Mouse (Mus musculus) heart, embryonic 11.5 days (tissue): ENCODE results near the gene Tom1l2. TPM values are rescaled to one million over a fixed set of nuclear protein-coding genes. Genes with fewer than 3 reads are reported as not detected.

Experiments used
- ATAC-seq: fragments of 200-750 bp; cut with Nextera tagmentation; replicated peaks from 2 replicates; pipeline ENCODE4 v1.8.0; 2017; ENCODE audit warnings: moderate library complexity; ENCODE audit not compliant: insufficient number of reproducible peaks, low FRiP score, low TSS enrichment
- H3K27ac ChIP-seq: fragments of 300-500 bp; sonication (generic); 2 replicates; pipeline ENCODE4 v1.5.1; 2014; ENCODE audit warnings: mild to moderate bottlenecking, low read depth, low read length
- H3K27me3 ChIP-seq: fragments of 300-500 bp; sonication (generic); 2 replicates; pipeline ENCODE4 v1.6.1; 2014; ENCODE audit warnings: mild to moderate bottlenecking, low read length, mixed read lengths; ENCODE audit not compliant: control insufficient read depth, insufficient read depth
- H3K36me3 ChIP-seq: fragments of 300-500 bp; sonication (generic); 2 replicates; pipeline ENCODE4 v1.6.1; 2014; ENCODE audit warnings: mild to moderate bottlenecking, low read length, moderate library complexity, mixed read lengths; ENCODE audit not compliant: control insufficient read depth, insufficient read depth
- H3K4me1 ChIP-seq: fragments of 300-500 bp; sonication (generic); 2 replicates; pipeline ENCODE4 v1.6.1; 2014; ENCODE audit warnings: low read length; ENCODE audit not compliant: control insufficient read depth, insufficient read depth
- H3K4me2 ChIP-seq: fragments of 300-500 bp; sonication (generic); 2 replicates; pipeline ENCODE4 v1.6.1; 2014; ENCODE audit warnings: mild to moderate bottlenecking, moderate library complexity
- H3K4me3 ChIP-seq: fragments of 300-500 bp; sonication (generic); 2 replicates; pipeline ENCODE4 v1.5.1; 2014; ENCODE audit warnings: low read depth, low read length
- H3K9ac ChIP-seq: fragments of 300-500 bp; sonication (generic); 2 replicates; pipeline ENCODE4 v1.6.1; 2014; ENCODE audit warnings: mild to moderate bottlenecking, low read depth, low read length, moderate library complexity
- H3K9me3 ChIP-seq: fragments of 300-500 bp; sonication (generic); replicated peaks from 2 replicates; pipeline ENCODE4 v1.6.1; 2016; ENCODE audit warnings: low read length; ENCODE audit not compliant: control insufficient read depth
- WGBS: fragments of 180-500 bp; shearing (Covaris S2); extraction: QIAGEN DNeasy Blood & Tissue Kit; methylation state at CpG from one replicate; pipeline ENCODE4 v1.1.7; 2014; ENCODE audit not compliant: insufficient replicate concordance; 5-methylcytosine and 5-hydroxymethylcytosine counted together
- polyA plus RNA-seq: library from polyadenylated mRNA; unstranded; fragments of >200 nt; fragmentation: Nextera tagmentation; extraction: Ambion mirVana; gene quantifications from 2 replicates; pipeline ENCODE4 v1.2.1, GENCODE M21; 2014

The Tom1l2 gene
- polyA plus RNA-seq, 1 experiment from 2014 or later = 16.0 TPM

- no peaks in the 10 kb centered on the region for H3K27me3 ChIP-seq
- H3K9ac ChIP-seq = no peak overlapping the region
- H3K27ac ChIP-seq = 0 out of 2 replicates have a peak overlapping the region, but pooled peaks have one; percentile 24
- H3K4me3 ChIP-seq = no peak overlapping the region
- no peaks in the 10 kb centered on the region for H3K9me3 ChIP-seq
- H3K4me1 ChIP-seq = peaks cover 28% of the 10 kb centered on the region
- WGBS = 74% methylated on average over 14 of the region's 14 CpGs
- H3K4me2 ChIP-seq = no peak overlapping the region
- no peak for ATAC-seq
- H3K36me3 ChIP-seq = no peaks in the 10 kb centered on the region
These were observed 120.2 kb downstream of the Tom1l2 start for GRCm38 (mm10) chr11:60232441-60233058.

- 46% methylated on average over 4 of the region's 4 CpGs for WGBS
- no peak for ATAC-seq
- Histone ChIP-seq H3K4me2 (no peak overlapping the region), H3K36me3 (no peaks in the 10 kb centered on the region), H3K9me3 (no peaks in the 10 kb centered on the region), H3K4me1 (peaks cover 28% of the 10 kb centered on the region), H3K9ac (no peak overlapping the region), H3K27me3 (no peaks in the 10 kb centered on the region), H3K4me3 (no peak overlapping the region), H3K27ac (no peak overlapping the region)
These were observed 120.8 kb downstream of the Tom1l2 start for GRCm38 (mm10) chr11:60231951-60232350.

GRCm38 (mm10) chr11:60231326-60231725 lies 121.4 kb downstream of the Tom1l2 start:
- no peak for ATAC-seq
- 76% methylated on average over 3 of the region's 3 CpGs for WGBS

GRCm38 (mm10) chr11:60230512-60230911 lies 122.2 kb downstream of the Tom1l2 start:
- H3K9me3 ChIP-seq = no peaks in the 10 kb centered on the region
- ATAC-seq = no peak
- no peaks in the 10 kb centered on the region for H3K27me3 ChIP-seq
- H3K4me1 ChIP-seq = peaks cover 28% of the 10 kb centered on the region
- H3K27ac ChIP-seq = no peak overlapping the region
- WGBS = 89% methylated on average over 7 of the region's 7 CpGs
- H3K4me2 ChIP-seq = no peak overlapping the region
- H3K9ac ChIP-seq = 0 out of 2 replicates have a peak overlapping the region, but pooled peaks have one; percentile 29
- H3K36me3 ChIP-seq = no peaks in the 10 kb centered on the region
- H3K4me3 ChIP-seq = no peak overlapping the region

More at GRCm38 (mm10) chr11:60231326-60231725, 121.4 kb downstream of the Tom1l2 start:
- Histone ChIP-seq H3K4me2 (no peak overlapping the region), H3K9ac (no peak overlapping the region), H3K27me3 (no peaks in the 10 kb centered on the region), H3K9me3 (no peaks in the 10 kb centered on the region), H3K4me1 (peaks cover 28% of the 10 kb centered on the region), H3K36me3 (no peaks in the 10 kb centered on the region), H3K27ac (no peak overlapping the region), H3K4me3 (no peak overlapping the region)

GRCm38 (mm10) chr11:60229821-60230220 lies 122.9 kb downstream of the Tom1l2 start:
- WGBS = 77% methylated on average over 13 of the region's 13 CpGs
- no peak for ATAC-seq
- no peak overlapping the region for H3K27ac ChIP-seq

GRCm38 (mm10) chr11:60228525-60228924 lies 124.2 kb downstream of the Tom1l2 start:
- Histone ChIP-seq H3K4me1 (peaks cover 29% of the 10 kb centered on the region), H3K36me3 (no peaks in the 10 kb centered on the region), H3K27ac (peak overlapping the region; percentile 16; the same call in 1 of the 2 replicates), H3K27me3 (no peaks in the 10 kb centered on the region), H3K9ac (peak overlapping the region; percentile 52; the same call in 1 of the 2 replicates), H3K4me3 (no peak overlapping the region), H3K4me2 (no peak overlapping the region), H3K9me3 (no peaks in the 10 kb centered on the region)
- no peak for ATAC-seq
- 30% methylated on average over 3 of the region's 3 CpGs for WGBS

More at GRCm38 (mm10) chr11:60229821-60230220, 122.9 kb downstream of the Tom1l2 start:
- no peak overlapping the region for H3K4me2 ChIP-seq
- H3K9ac ChIP-seq = peak overlapping the region; percentile 29; the same call in 1 of the 2 replicates
- peaks cover 28% of the 10 kb centered on the region for H3K4me1 ChIP-seq
- H3K36me3 ChIP-seq = no peaks in the 10 kb centered on the region
- H3K9me3 ChIP-seq = no peaks in the 10 kb centered on the region
- H3K27me3 ChIP-seq = no peaks in the 10 kb centered on the region
- no peak overlapping the region for H3K4me3 ChIP-seq

GRCm38 (mm10) chr11:60225874-60226273 lies 126.8 kb downstream of the Tom1l2 start:
- no peak for ATAC-seq

GRCm38 (mm10) chr11:60224676-60225075 lies 128.0 kb downstream of the Tom1l2 start:
- 54% methylated on average over 4 of the region's 4 CpGs for WGBS

More at GRCm38 (mm10) chr11:60225874-60226273, 126.8 kb downstream of the Tom1l2 start:
- Histone ChIP-seq H3K4me3 (no peak overlapping the region), H3K27me3 (no peaks in the 10 kb centered on the region), H3K27ac (no peak overlapping the region), H3K4me2 (no peak overlapping the region), H3K36me3 (no peaks in the 10 kb centered on the region), H3K9me3 (no peaks in the 10 kb centered on the region), H3K9ac (no peak overlapping the region), H3K4me1 (peaks cover 26% of the 10 kb centered on the region)
- WGBS = 70% methylated on average over 1 of the region's 1 CpGs

More at GRCm38 (mm10) chr11:60224676-60225075, 128.0 kb downstream of the Tom1l2 start:
- no peak overlapping the region for H3K4me2 ChIP-seq
- H3K9ac ChIP-seq = no peak overlapping the region
- no peak for ATAC-seq
- no peaks in the 10 kb centered on the region for H3K36me3 ChIP-seq
- H3K27me3 ChIP-seq = no peaks in the 10 kb centered on the region
- peaks cover 27% of the 10 kb centered on the region for H3K4me1 ChIP-seq
- H3K27ac ChIP-seq = no peak overlapping the region
- H3K9me3 ChIP-seq = no peaks in the 10 kb centered on the region
- H3K4me3 ChIP-seq = no peak overlapping the region
